16 mouse cellular contexts compared by ENCODE assay signal in the genomic region with DNA sequence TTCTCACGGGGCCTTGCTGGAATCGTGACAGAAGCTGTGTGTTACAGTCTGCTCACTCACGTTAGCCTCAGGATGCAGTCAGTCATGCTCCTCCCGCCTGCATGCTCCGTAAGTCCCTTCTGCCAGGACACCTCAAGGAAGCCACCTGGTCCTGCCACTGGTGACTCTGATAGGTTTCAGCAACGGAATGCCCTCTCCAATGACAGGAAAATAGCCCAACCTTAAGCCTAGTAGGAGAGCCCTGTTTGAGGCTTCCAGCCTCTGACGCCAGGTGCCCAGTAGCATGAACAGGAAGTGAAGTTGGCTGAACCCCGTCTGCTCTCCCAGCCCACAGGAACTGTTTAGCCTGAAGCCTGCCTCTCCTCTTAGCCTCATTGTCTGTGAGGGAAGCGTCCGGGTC. TPM values are rescaled to one million over a fixed set of nuclear protein-coding genes. Genes with fewer than 3 reads are reported as not detected.
DNase-seq lines count a peak whose midpoint lies in the region; ATAC-seq lines count a peak whose summit lies in the region.
"Had no signal": no experiment of that assay in that cellular context is flagged by ENCODE, and none has a peak within 500 bp of the region (broad histone marks: within the 10 kb centered on the region; RNA-seq: fewer than 3 reads in every experiment).

No protein-coding gene starts in this region.

- no peak overlapping the region for H3K4me2 ChIP-seq in forebrain, embryonic 12.5 days
- no peak overlapping the region for H3K4me2 ChIP-seq in forebrain, embryonic 14.5 days (ENCODE audit: low read length)
- H3K4me2 ChIP-seq: heart, embryonic 15.5 days; limb, embryonic 15.5 days; lung, embryonic 15.5 days; midbrain, embryonic 12.5 days; stomach, embryonic 15.5 days had no signal

- H3K36me3 ChIP-seq in forebrain, embryonic 12.5 days (replicated peaks): no peaks in the 10 kb centered on the region
- no peaks in the 10 kb centered on the region for H3K36me3 ChIP-seq in forebrain, embryonic 14.5 days (ENCODE audit: control insufficient read depth, insufficient read depth, low read length)
- H3K36me3 ChIP-seq: G1E; heart, embryonic 15.5 days; limb, embryonic 15.5 days; lung, embryonic 15.5 days; midbrain, embryonic 12.5 days; stomach, embryonic 15.5 days had no signal

- no peak overlapping the region for H3K9ac ChIP-seq in forebrain, embryonic 12.5 days
- no peak overlapping the region for H3K9ac ChIP-seq in forebrain, embryonic 14.5 days (ENCODE audit: low read length)
- H3K9ac ChIP-seq: heart, embryonic 15.5 days; limb, embryonic 15.5 days; lung, embryonic 15.5 days; midbrain, embryonic 12.5 days; stomach, embryonic 15.5 days had no signal

- 0 out of 2 replicates have a peak overlapping the region, but pooled peaks have one; percentile 13 for H3K27ac ChIP-seq in forebrain, embryonic 12.5 days
- H3K27ac ChIP-seq in forebrain, embryonic 14.5 days (ENCODE audit: low read depth, low read length): no peak overlapping the region
- H3K27ac ChIP-seq: heart, embryonic 15.5 days; limb, embryonic 15.5 days; lung, embryonic 15.5 days; midbrain, embryonic 12.5 days; stomach, embryonic 15.5 days had no signal

- no peaks in the 10 kb centered on the region for H3K9me3 ChIP-seq in forebrain, embryonic 12.5 days
- no peaks in the 10 kb centered on the region for H3K9me3 ChIP-seq in forebrain, embryonic 14.5 days (replicated peaks; ENCODE audit: control insufficient read depth, low read length)
- H3K9me3 ChIP-seq: G1E; heart, embryonic 15.5 days; limb, embryonic 15.5 days; lung, embryonic 15.5 days; midbrain, embryonic 12.5 days; stomach, embryonic 15.5 days had no signal

- ATAC-seq in forebrain, embryonic 12.5 days (ENCODE audit: low FRiP score): no peak
- no peak for ATAC-seq in forebrain, embryonic 14.5 days
- ATAC-seq in megakaryocyte, adult 5-6 weeks (ENCODE audit: poor library complexity, severe bottlenecking): peak; percentile 77

- no peak for DNase-seq in forebrain, embryonic 14.5 days (ENCODE audit: low spot score)
- DNase-seq in thymus, postnatal 14 days: peak; percentile 39
- DNase-seq in thymus, postnatal 4 days: no peak
- no peak for DNase-seq in lung, postnatal 25 days (ENCODE audit: low spot score)
- DNase-seq in retina, embryonic 14.5 days (ENCODE audit: low spot score): no peak
- DNase-seq in spleen, postnatal 10 days (ENCODE audit: low spot score in 2 of 2): no peak
- DNase-seq: gastrocnemius, postnatal 25 days; kidney, postnatal 14 days had no signal

- 66% methylated on average over 10 of the region's 10 CpGs for WGBS in forebrain, embryonic 12.5 days
- WGBS in forebrain, embryonic 14.5 days: 75% methylated on average over 10 of the region's 10 CpGs

- H3K27me3 ChIP-seq in forebrain, embryonic 12.5 days: no peaks in the 10 kb centered on the region
- no peaks in the 10 kb centered on the region for H3K27me3 ChIP-seq in forebrain, embryonic 14.5 days (replicated peaks; ENCODE audit: control insufficient read depth, insufficient read depth, low read length)
- H3K27me3 ChIP-seq: heart, embryonic 15.5 days; limb, embryonic 15.5 days; lung, embryonic 15.5 days; stomach, embryonic 15.5 days had no signal

- peaks cover 7% of the 10 kb centered on the region; the same call in 1 of the 2 replicates for H3K4me1 ChIP-seq in forebrain, embryonic 12.5 days
- H3K4me1 ChIP-seq in forebrain, embryonic 14.5 days (ENCODE audit: control insufficient read depth, insufficient read depth, low read length): no peaks in the 10 kb centered on the region
- H3K4me1 ChIP-seq: heart, embryonic 15.5 days; limb, embryonic 15.5 days; lung, embryonic 15.5 days; midbrain, embryonic 12.5 days had no signal

- no peak overlapping the region for H3K4me3 ChIP-seq in forebrain, embryonic 12.5 days (replicated peaks)
- H3K4me3 ChIP-seq in forebrain, embryonic 14.5 days (ENCODE audit: low read depth, low read length): no peak overlapping the region
- H3K4me3 ChIP-seq: heart, embryonic 15.5 days; limb, embryonic 15.5 days; lung, embryonic 15.5 days; midbrain, embryonic 12.5 days; stomach, embryonic 15.5 days had no signal

RNA-seq across cellular contexts. Expression of gene Lrtm2, which starts 15.7 kb away (rescaled TPM):
- 0.68 and 0.70 TPM in 2 replicates for polyA plus RNA-seq in forebrain, embryonic 12.5 days (2016; fragmentation: Nextera tagmentation; extraction: Ambion mirVana)
- polyA plus RNA-seq in forebrain, embryonic 14.5 days (2014; fragmentation: Nextera tagmentation; extraction: Ambion mirVana): 2.7 and 3.9 TPM in 2 replicates
- total RNA-seq in megakaryocyte, adult 5-6 weeks (2015): 0.23 TPM in 1 of 2 replicates, not detected in the other
- total RNA-seq in megakaryocyte, adult 5-6 weeks (2017): not detected in 2 replicates
- polyA plus RNA-seq: G1E had no signal
